Mouse (Mus musculus) neural tube, embryonic 15.5 days (tissue): Measurements from ENCODE around the gene Ubl7. TPM values are rescaled to one million over a fixed set of nuclear protein-coding genes. Genes with fewer than 3 reads are reported as not detected.

Experiments
- ATAC-seq: fragments of 200-750 bp; cut with Nextera tagmentation; 2 replicates; pipeline ENCODE4 v1.8.0; 2017; ENCODE audit warnings: mild to moderate bottlenecking, moderate TSS enrichment, moderate library complexity; ENCODE audit not compliant: low FRiP score
- H3K27ac ChIP-seq: fragments of 300-500 bp; sonication (generic); replicated peaks from 2 replicates; pipeline ENCODE4 v1.5.1; 2015; ENCODE audit warnings: mild to moderate bottlenecking, inconsistent platforms
- H3K27me3 ChIP-seq: fragments of 300-500 bp; sonication (generic); replicated peaks from 2 replicates; pipeline ENCODE4 v1.6.1; 2015; ENCODE audit warnings: inconsistent platforms
- H3K36me3 ChIP-seq: fragments of 300-500 bp; sonication (generic); 2 replicates; pipeline ENCODE4 v1.6.1; 2015; ENCODE audit warnings: inconsistent platforms
- H3K4me1 ChIP-seq: fragments of 300-500 bp; sonication (generic); 2 replicates; pipeline ENCODE4 v1.6.1; 2015; ENCODE audit warnings: inconsistent platforms
- H3K4me2 ChIP-seq: fragments of 300-500 bp; sonication (generic); 2 replicates; pipeline ENCODE4 v1.6.1; 2015; ENCODE audit warnings: inconsistent platforms, mild to moderate bottlenecking, moderate library complexity
- H3K4me3 ChIP-seq: fragments of 300-500 bp; sonication (generic); replicated peaks from 2 replicates; pipeline ENCODE4 v1.5.1; 2015; ENCODE audit warnings: mild to moderate bottlenecking, inconsistent platforms
- H3K9ac ChIP-seq: fragments of 300-500 bp; sonication (generic); replicated peaks from 2 replicates; pipeline ENCODE4 v1.6.1; 2015; ENCODE audit warnings: mild to moderate bottlenecking, inconsistent platforms
- H3K9me3 ChIP-seq: fragments of 300-500 bp; sonication (generic); replicated peaks from 2 replicates; pipeline ENCODE4 v1.6.1; 2016; ENCODE audit warnings: inconsistent platforms
- WGBS: fragments of 180-500 bp; shearing (Covaris S2); methylation state at CpG from one replicate; pipeline ENCODE4 v1.1.7; 2015; ENCODE audit warnings: mixed read lengths; 5-methylcytosine and 5-hydroxymethylcytosine counted together
- polyA plus RNA-seq: library from polyadenylated mRNA; unstranded; fragments of >200 nt; fragmentation: Nextera tagmentation; extraction: Ambion mirVana; gene quantifications from 2 replicates; pipeline ENCODE4 v1.2.1, GENCODE M21; 2015

The Ubl7 gene
- polyA plus RNA-seq, 1 experiment from 2014 or later, result 175 TPM

GRCm38 (mm10) chr9:57940349-57940794, 29.6 kb downstream of the Ubl7 start:
- H3K9ac ChIP-seq, result peak overlapping the region; percentile 60
- peak overlapping the region; percentile 85 for H3K4me2 ChIP-seq
- no peaks in the 10 kb centered on the region for H3K36me3 ChIP-seq
- H3K4me1 ChIP-seq, result peaks cover 43% of the 10 kb centered on the region
- H3K4me3 ChIP-seq, result peak overlapping the region; percentile 55
- peak overlapping the region; percentile 85 for H3K27ac ChIP-seq
- no peaks in the 10 kb centered on the region for H3K9me3 ChIP-seq
- peaks cover 17% of the 10 kb centered on the region; the same call in 1 of the 2 replicates for H3K27me3 ChIP-seq
- ATAC-seq, result peak; percentile 78
- WGBS, result under 1% methylated on average over 44 of the region's 44 CpGs

GRCm38 (mm10) chr9:57940861-57941638, 30.3 kb downstream of the Ubl7 start:
- 6% methylated on average over 23 of the region's 28 CpGs for WGBS
- Histone ChIP-seq H3K9me3 (no peaks in the 10 kb centered on the region), H3K27ac (peak overlapping the region; percentile 85), H3K9ac (peak overlapping the region; percentile 60), H3K4me3 (peak overlapping the region; percentile 55), H3K4me1 (peaks cover 47% of the 10 kb centered on the region), H3K36me3 (no peaks in the 10 kb centered on the region), H3K27me3 (peaks cover 17% of the 10 kb centered on the region; the same call in 1 of the 2 replicates), H3K4me2 (peak overlapping the region; percentile 85)
- peak; percentile 2; the same call in 1 of the 2 replicates for ATAC-seq

- Histone ChIP-seq H3K4me3 (peak overlapping the region; percentile 55), H3K27ac (no peak overlapping the region), H3K9ac (no peak overlapping the region), H3K36me3 (no peaks in the 10 kb centered on the region), H3K4me2 (peak overlapping the region; percentile 85), H3K27me3 (peaks cover 15% of the 10 kb centered on the region; the same call in 1 of the 2 replicates), H3K4me1 (peaks cover 56% of the 10 kb centered on the region), H3K9me3 (no peaks in the 10 kb centered on the region)
- no peak for ATAC-seq
- WGBS, result 37% methylated on average over 2 of the region's 2 CpGs
Measured at GRCm38 (mm10) chr9:57942039-57942438, 31.3 kb downstream of the Ubl7 start.

GRCm38 (mm10) chr9:57943067-57943466, 32.3 kb downstream of the Ubl7 start:
- WGBS, result 32% methylated on average over 2 of the region's 2 CpGs
- H3K9ac ChIP-seq, result no peak overlapping the region
- H3K4me3 ChIP-seq, result no peak overlapping the region
- peak overlapping the region; percentile 85; the same call in 1 of the 2 replicates for H3K4me2 ChIP-seq
- no peaks in the 10 kb centered on the region for H3K36me3 ChIP-seq
- H3K4me1 ChIP-seq, result peaks cover 61% of the 10 kb centered on the region
- no peaks in the 10 kb centered on the region for H3K9me3 ChIP-seq
- 0 out of 2 replicates have a peak, but pooled peaks cover 8% of the 10 kb centered on the region for H3K27me3 ChIP-seq
- no peak overlapping the region for H3K27ac ChIP-seq
- ATAC-seq, result no peak

GRCm38 (mm10) chr9:57944572-57944971, 33.8 kb downstream of the Ubl7 start:
- Histone ChIP-seq H3K9me3 (no peaks in the 10 kb centered on the region), H3K27ac (no peak overlapping the region), H3K9ac (no peak overlapping the region), H3K36me3 (no peaks in the 10 kb centered on the region), H3K27me3 (0 out of 2 replicates have a peak, but pooled peaks cover 3% of the 10 kb centered on the region), H3K4me3 (no peak overlapping the region), H3K4me1 (peaks cover 67% of the 10 kb centered on the region), H3K4me2 (no peak overlapping the region)
- WGBS, result 28% methylated on average over 5 of the region's 5 CpGs
- no peak for ATAC-seq

- Histone ChIP-seq H3K9ac (no peak overlapping the region), H3K4me1 (peaks cover 77% of the 10 kb centered on the region)
- WGBS, result 80% methylated on average over 8 of the region's 8 CpGs
Measured at GRCm38 (mm10) chr9:57945771-57946616, 35.2 kb downstream of the Ubl7 start.

GRCm38 (mm10) chr9:57947381-57948030, 36.7 kb downstream of the Ubl7 start:
- peaks cover 65% of the 10 kb centered on the region for H3K4me1 ChIP-seq
- H3K4me3 ChIP-seq, result no peak overlapping the region

More at GRCm38 (mm10) chr9:57945771-57946616, 35.2 kb downstream of the Ubl7 start:
- no peak for ATAC-seq
- Histone ChIP-seq H3K27me3 (0 out of 2 replicates have a peak, but pooled peaks cover 3% of the 10 kb centered on the region), H3K9me3 (no peaks in the 10 kb centered on the region), H3K4me3 (no peak overlapping the region), H3K4me2 (no peak overlapping the region), H3K36me3 (no peaks in the 10 kb centered on the region), H3K27ac (no peak overlapping the region)

GRCm38 (mm10) chr9:57948333-57948931, 37.7 kb downstream of the Ubl7 start:
- Histone ChIP-seq H3K4me2 (no peak overlapping the region), H3K27me3 (no peaks in the 10 kb centered on the region), H3K36me3 (no peaks in the 10 kb centered on the region), H3K27ac (no peak overlapping the region), H3K9me3 (no peaks in the 10 kb centered on the region), H3K9ac (no peak overlapping the region), H3K4me1 (peaks cover 64% of the 10 kb centered on the region), H3K4me3 (no peak overlapping the region)
- ATAC-seq, result no peak
- WGBS, result 82% methylated on average over 7 of the region's 7 CpGs

More at GRCm38 (mm10) chr9:57947381-57948030, 36.7 kb downstream of the Ubl7 start:
- no peak overlapping the region for H3K9ac ChIP-seq
- H3K9me3 ChIP-seq, result no peaks in the 10 kb centered on the region
- H3K27ac ChIP-seq, result no peak overlapping the region
- H3K4me2 ChIP-seq, result no peak overlapping the region
- H3K27me3 ChIP-seq, result 0 out of 2 replicates have a peak, but pooled peaks cover 3% of the 10 kb centered on the region
- no peak for ATAC-seq
- H3K36me3 ChIP-seq, result no peaks in the 10 kb centered on the region
- 61% methylated on average over 7 of the region's 7 CpGs for WGBS

GRCm38 (mm10) chr9:57949102-57949704, 38.4 kb downstream of the Ubl7 start:
- H3K4me2 ChIP-seq, result no peak overlapping the region
- no peaks in the 10 kb centered on the region for H3K27me3 ChIP-seq
- 78% methylated on average over 8 of the region's 8 CpGs for WGBS
- no peaks in the 10 kb centered on the region for H3K9me3 ChIP-seq
- no peak overlapping the region for H3K27ac ChIP-seq
- peaks cover 63% of the 10 kb centered on the region for H3K4me1 ChIP-seq
- no peak for ATAC-seq
- H3K9ac ChIP-seq, result no peak overlapping the region
- no peak overlapping the region for H3K4me3 ChIP-seq
- H3K36me3 ChIP-seq, result no peaks in the 10 kb centered on the region

GRCm38 (mm10) chr9:57949879-57950278, 39.1 kb downstream of the Ubl7 start:
- no peaks in the 10 kb centered on the region for H3K9me3 ChIP-seq
- no peak overlapping the region for H3K27ac ChIP-seq
- 0 out of 2 replicates have a peak, but pooled peaks cover under 1% of the 10 kb centered on the region for H3K36me3 ChIP-seq
- ATAC-seq, result no peak
- H3K4me2 ChIP-seq, result no peak overlapping the region
- peaks cover 57% of the 10 kb centered on the region for H3K4me1 ChIP-seq
- 66% methylated on average over 8 of the region's 8 CpGs for WGBS
- H3K27me3 ChIP-seq, result no peaks in the 10 kb centered on the region
- H3K4me3 ChIP-seq, result no peak overlapping the region
- H3K9ac ChIP-seq, result no peak overlapping the region
